Mouse (Mus musculus): Measurements from ENCODE around the gene Hist2h2aa1.
"Not testable (repeated sequence)": the region's sequence is repeated elsewhere in the genome, so short reads cannot be mapped to it uniquely, and the experiment has no call there.

Hist2h2aa1 gene

GRCm38 (mm10) chr3:96245003-96245886 is at the start of gene Hist2h2aa1:
Gene Hist2h2aa1 (plus strand): TSS chr3:96245497.
- in situ Hi-C loops (cut with MseI, MboI) = not testable (repeated sequence)

- in situ Hi-C loops (cut with MseI, MboI) = no loop called here
These were observed 49.5 kb upstream of the Hist2h2aa1 start for GRCm38 (mm10) chr3:96195616-96196313.

GRCm38 (mm10) chr3:96196437-96197128 is 48.7 kb upstream of the Hist2h2aa1 start:
- in situ Hi-C loops (cut with MseI, MboI) = no loop called here

GRCm38 (mm10) chr3:96197129-96197749 is 48.1 kb upstream of the Hist2h2aa1 start:
- in situ Hi-C loops (cut with MseI, MboI) = no loop called here

- in situ Hi-C loops (cut with MseI, MboI) = no loop called here
These were observed 47.1 kb upstream of the Hist2h2aa1 start for GRCm38 (mm10) chr3:96198181-96198580.

GRCm38 (mm10) chr3:96198601-96199251 is 46.6 kb upstream of the Hist2h2aa1 start:
- in situ Hi-C loops (cut with MseI, MboI) = not testable (repeated sequence)

- in situ Hi-C loops (cut with MseI, MboI) = no loop called here
These were observed 45.6 kb upstream of the Hist2h2aa1 start for GRCm38 (mm10) chr3:96199731-96200130.

GRCm38 (mm10) chr3:96207819-96208218 is 37.5 kb upstream of the Hist2h2aa1 start:
- in situ Hi-C loops (cut with MseI, MboI) = no loop called here

- in situ Hi-C loops (cut with MseI, MboI) = no loop called here
These were observed 36.1 kb upstream of the Hist2h2aa1 start for GRCm38 (mm10) chr3:96209242-96209641.

- in situ Hi-C loops (cut with MseI, MboI) = no loop called here
These were observed 26.1 kb upstream of the Hist2h2aa1 start for GRCm38 (mm10) chr3:96219191-96219641.

- in situ Hi-C loops (cut with MseI, MboI) = no loop called here
These were observed 25.6 kb upstream of the Hist2h2aa1 start, which contains the start of the genes Bola1 and Hist2h2ab for GRCm38 (mm10) chr3:96219661-96220130. Gene Bola1 (minus strand): TSS chr3:96219709. Gene Hist2h2ab (plus strand): TSS chr3:96219865.

- in situ Hi-C loops (cut with MseI, MboI) = not testable (repeated sequence)
These were observed 25.0 kb upstream of the Hist2h2aa1 start for GRCm38 (mm10) chr3:96220131-96220764.

- in situ Hi-C loops (cut with MseI, MboI) = no loop called here
These were observed 24.3 kb upstream of the Hist2h2aa1 start, which contains the start of the genes Hist2h2ac and Hist2h2be for GRCm38 (mm10) chr3:96220765-96221639. Gene Hist2h2ac (minus strand): TSS chr3:96220880. Gene Hist2h2be (plus strand): TSS chr3:96221119.

- in situ Hi-C loops (cut with MseI, MboI) = no loop called here
These were observed 23.7 kb upstream of the Hist2h2aa1 start for GRCm38 (mm10) chr3:96221640-96222038.

- in situ Hi-C loops (cut with MseI, MboI) = no loop called here
These were observed 22.5 kb upstream of the Hist2h2aa1 start for GRCm38 (mm10) chr3:96222774-96223173.

GRCm38 (mm10) chr3:96225421-96225820 is 19.9 kb upstream of the Hist2h2aa1 start:
- in situ Hi-C loops (cut with MseI, MboI) = no loop called here

GRCm38 (mm10) chr3:96226695-96227648 is 18.3 kb upstream of the Hist2h2aa1 start:
- in situ Hi-C loops (cut with MseI, MboI) = no loop called here

GRCm38 (mm10) chr3:96228828-96229227 is 16.5 kb upstream of the Hist2h2aa1 start:
- in situ Hi-C loops (cut with MseI, MboI) = no loop called here
